Mouse (Mus musculus): ENCODE measurements around the gene Slc11a1.
A peak's percentile ranks its signal among the peaks of the same experiment; 100 is the strongest.
"Not testable (repeated sequence)": the region's sequence is repeated elsewhere in the genome, so short reads cannot be mapped to it uniquely, and the experiment has no call there.

The Slc11a1 gene

GRCm38 (mm10) chr1:74374980-74375379 lies at the start of gene Slc11a1:
TSS of gene Slc11a1 (plus strand) at chr1:74375195.
- DNase-seq (ENCODE audit: low read depth, low spot score) = no peak

DNA sequence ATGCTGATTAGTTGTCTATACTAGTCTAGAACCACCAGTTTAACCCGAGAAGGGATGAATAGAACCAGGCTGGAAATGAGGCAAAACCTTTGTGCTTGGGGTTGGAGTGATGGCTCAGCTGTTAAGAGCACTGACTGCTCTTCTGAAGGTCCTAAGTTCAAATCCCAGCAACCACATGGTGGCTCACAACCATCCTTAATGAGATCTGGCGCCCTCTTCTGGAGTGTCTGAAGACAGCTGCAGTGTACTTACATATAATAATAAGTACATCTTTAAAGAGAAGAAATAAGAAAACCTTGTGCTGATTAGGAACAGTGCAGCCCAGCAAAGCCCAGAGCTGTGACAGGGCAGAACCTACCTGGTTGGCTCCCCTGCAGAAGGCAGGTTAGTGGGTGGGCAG lies 48.1 kb upstream of the Slc11a1 start:
- DNase-seq (ENCODE audit: low read depth, low spot score) = not testable (repeated sequence)

GRCm38 (mm10) chr1:74329899-74330431 lies 45.0 kb upstream of the Slc11a1 start:
- no peak for DNase-seq (ENCODE audit: low read depth, low spot score)

GRCm38 (mm10) chr1:74331046-74331681 lies 43.8 kb upstream of the Slc11a1 start:
- DNase-seq (ENCODE audit: low read depth, low spot score) = no peak

- DNase-seq (ENCODE audit: low read depth, low spot score) = peak; percentile 92
Measured at GRCm38 (mm10) chr1:74332241-74332763, 42.7 kb upstream of the Slc11a1 start.

DNA sequence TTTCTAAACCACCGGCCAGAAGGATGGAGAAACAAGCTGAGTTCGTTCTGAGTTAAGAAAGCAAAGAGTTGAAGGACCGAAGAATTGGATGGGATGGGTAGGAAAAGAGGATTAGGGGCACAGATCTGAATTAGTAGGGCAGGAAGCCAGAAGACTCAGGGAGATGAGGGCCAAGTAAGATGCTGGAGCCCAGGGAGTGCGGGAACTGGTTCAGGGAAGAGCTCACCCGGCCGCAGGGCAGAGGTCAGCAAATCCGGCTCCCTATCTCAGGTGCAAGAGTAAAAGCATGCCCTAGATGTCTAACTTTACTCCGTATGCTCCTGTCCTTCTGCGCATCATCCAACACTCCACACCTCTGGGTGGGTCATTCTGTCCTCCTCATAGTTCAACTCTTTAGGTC lies 42.1 kb upstream of the Slc11a1 start:
- DNase-seq (ENCODE audit: low read depth, low spot score) = no peak

DNA sequence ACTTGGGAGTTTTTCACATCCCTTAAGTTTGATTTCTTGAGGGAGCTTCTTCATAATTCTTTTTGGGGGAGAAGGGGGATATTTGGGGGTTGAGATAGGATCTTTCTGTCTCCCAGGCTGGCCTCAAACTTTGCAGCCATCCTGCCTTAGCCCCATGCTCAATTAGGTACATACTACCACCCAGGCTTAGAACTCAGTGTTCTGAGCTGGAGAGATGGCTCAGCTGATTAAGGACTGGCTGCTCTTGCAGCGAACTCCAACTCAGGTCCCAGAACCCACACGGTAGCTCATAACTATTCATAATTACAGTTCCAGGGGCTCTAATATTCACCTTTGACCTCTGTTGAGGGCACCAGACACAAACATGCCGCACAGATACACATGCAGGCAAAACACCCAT lies 40.4 kb upstream of the Slc11a1 start:
- no peak for DNase-seq (ENCODE audit: low read depth, low spot score)

- DNase-seq (ENCODE audit: low read depth, low spot score) = no peak
Measured at GRCm38 (mm10) chr1:74335033-74335432, 40.0 kb upstream of the Slc11a1 start.

DNA sequence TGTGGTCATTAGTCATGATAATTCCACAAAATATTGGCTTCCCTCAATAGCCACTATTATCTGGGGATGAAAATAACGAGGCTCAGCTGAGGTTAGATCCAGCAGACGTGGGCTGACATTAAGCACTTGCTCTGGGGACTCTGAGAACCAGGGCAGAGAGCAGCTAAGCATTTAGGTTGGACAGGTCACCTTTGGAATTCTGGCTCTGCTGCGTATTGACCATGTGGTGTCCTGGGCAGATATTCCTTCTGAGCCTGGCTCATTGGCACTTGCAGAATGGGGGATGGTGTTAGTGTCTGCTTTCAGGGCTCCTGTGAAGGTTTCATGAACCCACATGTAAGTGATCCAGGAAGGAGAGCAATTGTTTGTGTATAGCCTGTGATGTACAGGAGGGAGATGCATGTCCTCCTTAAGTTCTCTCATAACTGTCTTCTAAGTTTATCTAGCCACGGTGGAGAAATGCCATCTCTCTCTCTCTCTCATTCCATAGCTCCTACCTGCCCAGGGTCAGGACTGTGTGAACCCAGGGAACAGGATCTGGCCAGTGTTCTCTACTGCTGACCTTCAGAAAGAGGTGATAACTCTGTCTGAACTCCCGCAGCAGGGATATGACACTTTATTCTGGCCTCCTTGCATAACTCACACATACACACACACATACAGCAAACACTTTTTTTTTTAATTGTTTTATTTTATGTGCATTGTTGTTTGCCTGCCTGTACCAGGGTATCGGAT lies 39.4 kb upstream of the Slc11a1 start:
- DNase-seq (ENCODE audit: low read depth, low spot score) = no peak

DNA sequence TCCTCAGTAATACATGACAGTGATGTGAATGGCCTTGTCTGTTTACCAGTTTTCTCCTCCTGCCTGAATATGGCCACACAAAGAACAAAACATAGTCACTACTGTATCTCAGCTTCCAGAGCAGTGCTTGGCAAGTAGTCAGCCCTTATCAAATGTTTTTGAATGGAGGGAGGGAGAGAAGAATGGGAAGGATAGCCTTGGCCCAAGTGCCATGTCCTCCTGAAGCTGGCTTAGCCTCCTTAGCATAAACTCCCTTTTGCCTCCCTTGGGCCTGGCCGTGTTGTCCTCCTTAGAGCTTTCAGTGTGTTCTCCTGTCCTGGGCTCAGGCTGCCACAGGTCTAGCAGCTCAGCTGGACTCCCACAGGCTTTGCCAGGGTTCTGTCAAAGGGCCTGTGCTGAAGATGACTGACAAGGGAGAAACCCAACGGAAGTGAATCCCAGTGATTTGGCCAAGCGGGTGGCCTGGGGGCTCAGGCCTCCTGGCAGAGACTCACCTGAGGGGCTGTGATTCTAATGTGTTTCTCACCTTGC lies 37.7 kb upstream of the Slc11a1 start:
- no peak for DNase-seq (ENCODE audit: low read depth, low spot score)

GRCm38 (mm10) chr1:74338013-74338412 lies 37.0 kb upstream of the Slc11a1 start:
- no peak for DNase-seq (ENCODE audit: low read depth, low spot score)

DNA sequence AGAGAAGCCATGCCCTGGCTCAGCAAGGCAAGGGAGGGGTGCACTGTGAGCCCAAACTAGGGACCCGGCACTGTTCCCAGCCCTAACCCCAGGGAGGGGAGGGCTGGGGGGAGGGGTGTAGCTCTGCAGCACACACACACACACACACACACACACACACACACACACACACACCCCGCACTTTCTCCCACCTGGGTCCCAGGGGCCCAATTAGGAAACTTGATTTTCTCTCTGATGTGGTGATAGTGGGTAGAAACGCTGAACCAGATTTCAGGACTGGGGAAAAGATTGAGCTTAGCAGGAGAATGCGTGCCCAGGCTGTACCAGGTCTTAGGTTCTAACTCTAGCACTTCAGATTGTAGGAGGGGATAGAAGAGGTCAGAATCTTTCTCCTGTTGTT lies 36.4 kb upstream of the Slc11a1 start:
- DNase-seq (ENCODE audit: low read depth, low spot score) = no peak

GRCm38 (mm10) chr1:74339917-74340316 lies 35.1 kb upstream of the Slc11a1 start:
- no peak for DNase-seq (ENCODE audit: low read depth, low spot score)

GRCm38 (mm10) chr1:74340361-74340764 lies 34.6 kb upstream of the Slc11a1 start:
- no peak for DNase-seq (ENCODE audit: low read depth, low spot score)

DNA sequence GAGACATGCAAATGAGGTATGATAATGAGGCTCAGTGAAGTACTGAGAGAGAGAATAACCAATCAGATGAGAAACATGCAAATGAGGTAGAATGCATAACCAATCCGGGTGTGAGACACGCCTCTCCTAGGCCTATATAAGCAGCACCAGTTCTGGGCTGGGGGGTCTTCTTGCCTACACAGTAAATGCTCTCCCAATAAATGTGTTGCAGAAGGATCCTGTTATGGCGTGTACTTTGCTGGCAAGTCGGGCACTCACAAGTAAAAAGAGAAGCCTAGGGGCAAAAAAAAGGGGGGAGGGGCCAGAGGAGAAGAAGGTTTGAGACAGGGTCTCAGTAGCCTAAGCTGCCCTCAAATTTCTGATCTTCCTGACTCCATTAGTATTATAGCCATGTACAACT lies 34.0 kb upstream of the Slc11a1 start:
- not testable (repeated sequence) for DNase-seq (ENCODE audit: low read depth, low spot score)

GRCm38 (mm10) chr1:74341898-74342297 lies 33.1 kb upstream of the Slc11a1 start:
- DNase-seq (ENCODE audit: low read depth, low spot score) = no peak

GRCm38 (mm10) chr1:74342308-74342707 lies 32.7 kb upstream of the Slc11a1 start:
- no peak for DNase-seq (ENCODE audit: low read depth, low spot score)

- no peak for DNase-seq (ENCODE audit: low read depth, low spot score)
Measured at GRCm38 (mm10) chr1:74343161-74343560, 31.8 kb upstream of the Slc11a1 start.

DNA sequence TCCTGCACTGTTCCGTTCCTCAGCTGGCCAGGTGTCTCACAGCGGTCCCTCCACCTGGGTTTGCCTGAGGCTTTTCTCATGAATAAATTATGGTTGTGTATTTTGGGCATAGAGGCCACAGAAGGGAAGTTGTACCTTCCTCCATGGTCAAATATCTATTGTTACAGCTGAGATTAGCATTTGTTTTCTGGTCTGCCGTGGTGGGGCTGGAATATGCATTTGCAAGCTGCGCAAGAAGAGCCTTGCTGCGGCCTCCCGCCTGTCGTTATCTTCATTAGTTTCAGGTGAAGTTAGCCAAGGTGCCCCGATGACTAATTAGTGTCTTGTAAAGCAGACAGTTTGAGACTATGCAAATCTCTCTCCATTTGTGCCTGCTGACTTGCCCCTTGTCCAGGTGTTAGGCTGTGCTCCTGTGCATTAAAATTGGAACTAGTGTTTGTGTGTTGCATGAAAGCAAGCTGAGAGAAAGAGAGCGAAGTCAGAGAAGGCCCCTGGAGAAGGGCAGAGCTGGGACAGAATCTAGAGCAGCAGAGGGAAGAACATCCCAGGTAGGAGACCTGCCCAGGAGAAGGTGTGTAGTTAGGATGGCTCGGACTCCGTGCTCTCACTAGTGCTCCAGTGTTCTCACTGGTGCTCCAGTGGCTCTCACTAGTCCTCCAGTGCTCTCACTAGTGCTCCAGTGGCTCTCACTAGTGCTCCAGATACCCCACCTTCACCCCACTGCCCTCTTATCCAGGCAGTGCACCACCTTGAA lies 30.7 kb upstream of the Slc11a1 start:
- DNase-seq (ENCODE audit: low read depth, low spot score) = no peak

DNA sequence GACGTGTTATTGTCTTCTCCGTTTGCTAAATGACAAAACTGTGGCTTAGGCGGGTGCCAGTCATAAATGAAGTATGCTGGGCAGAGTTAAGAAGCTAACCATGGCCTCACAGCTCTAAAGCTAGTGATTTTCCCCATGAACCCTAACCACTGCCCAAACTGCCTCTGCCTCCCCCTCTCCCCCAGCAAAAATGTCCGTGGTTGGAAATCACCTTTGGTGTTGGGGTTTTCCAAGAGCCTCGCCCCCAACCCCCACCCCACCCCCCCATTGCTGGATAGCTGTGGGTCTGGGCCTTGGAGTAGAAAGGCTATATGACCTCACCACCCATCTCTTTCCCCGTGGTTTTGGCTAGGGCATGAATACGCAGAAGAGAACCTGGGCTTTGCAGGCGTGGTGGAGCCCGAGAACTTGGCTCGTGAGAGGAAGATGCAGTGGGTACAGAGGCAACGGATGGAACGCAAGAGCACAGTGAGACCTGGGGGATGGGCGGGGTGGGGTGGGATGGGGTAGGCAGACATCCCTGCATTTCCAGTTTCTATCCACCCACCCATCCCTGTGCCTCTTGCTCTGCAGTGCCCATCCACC lies 23.7 kb upstream of the Slc11a1 start:
- DNase-seq (ENCODE audit: low read depth, low spot score) = no peak

DNA sequence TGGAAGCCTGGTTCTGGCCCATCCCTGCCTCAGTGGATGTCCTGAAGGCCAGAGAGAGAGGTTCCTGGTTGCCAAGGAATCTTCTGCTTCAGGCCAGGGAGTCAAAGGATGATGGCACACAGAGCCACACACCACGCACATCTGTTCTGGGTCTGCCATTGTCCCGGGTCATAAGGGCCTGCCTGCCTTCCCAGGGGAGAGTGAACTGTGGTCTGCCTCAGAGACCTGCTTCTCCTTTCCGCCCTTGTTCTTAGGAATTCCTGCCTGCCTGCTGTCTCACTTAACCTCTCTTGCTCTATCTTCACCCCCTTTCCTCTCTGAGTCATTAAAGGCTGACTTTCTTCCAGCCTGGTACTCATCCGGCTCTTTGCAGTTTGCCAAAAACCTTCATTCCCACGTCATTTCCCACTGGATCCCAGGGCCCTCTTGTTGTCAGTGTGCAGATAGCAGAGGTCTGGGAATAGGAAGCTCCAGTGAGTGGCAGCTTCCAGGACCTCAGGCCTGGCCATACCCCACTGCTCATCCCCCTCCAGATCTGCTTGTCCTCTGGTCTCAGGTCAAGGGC lies 22.4 kb upstream of the Slc11a1 start:
- DNase-seq (ENCODE audit: low read depth, low spot score) = no peak

All from telencephalon, adult 2 months (tissue).